Mouse (Mus musculus) lung, adult 2 months (tissue): Measurements from ENCODE around the gene Wwox.

Source experiments
- CTCF ChIP-seq: fragments of 200-500 bp; IDR thresholded peaks from 2 replicates; pipeline ENCODE4 v1.5.1; 2011; ENCODE audit warnings: mild to moderate bottlenecking, low read length, control low read depth; ENCODE audit not compliant: insufficient read depth
- POLR2A ChIP-seq: fragments of 200-500 bp; IDR thresholded peaks from 2 replicates; pipeline ENCODE4 v1.6.1; 2011; ENCODE audit warnings: low read depth, mild to moderate bottlenecking, control low read depth, low read length, borderline replicate concordance; ENCODE audit errors: extremely low read depth

- TF ChIP-seq CTCF: no peak
- no peak for TF ChIP-seq POLR2A
Measured at GRCm38 (mm10) chr8:114670801-114671200, 231.3 kb downstream of the Wwox start.
